Mouse (Mus musculus) neural tube, embryonic 14.5 days (tissue): ENCODE results near the gene Ftsj3. TPM values are rescaled to one million over a fixed set of nuclear protein-coding genes. Genes with fewer than 3 reads are reported as not detected.
"Not testable (repeated sequence)": the region's sequence is repeated elsewhere in the genome, so short reads cannot be mapped to it uniquely, and the experiment has no call there.

ENCODE experiments used
- ATAC-seq: fragments of 200-750 bp; cut with Nextera tagmentation; 2 replicates; pipeline ENCODE4 v1.8.0; 2017; ENCODE audit warnings: low read depth, mild to moderate bottlenecking, moderate TSS enrichment, moderate library complexity
- H3K27ac ChIP-seq: fragments of 300-500 bp; sonication (generic); 2 replicates; pipeline ENCODE4 v1.5.1; 2014; ENCODE audit warnings: low read depth, mild to moderate bottlenecking, control low read depth, low read length, moderate library complexity, mixed read lengths
- H3K27me3 ChIP-seq: fragments of 300-500 bp; sonication (generic); 2 replicates; pipeline ENCODE4 v1.6.1; 2014; ENCODE audit warnings: low read length; ENCODE audit not compliant: control insufficient read depth, insufficient read depth
- H3K36me3 ChIP-seq: fragments of 300-500 bp; sonication (generic); 2 replicates; pipeline ENCODE4 v1.6.1; 2014; ENCODE audit warnings: low read length, mixed read lengths; ENCODE audit not compliant: control insufficient read depth, insufficient read depth
- H3K4me1 ChIP-seq: fragments of 300-500 bp; sonication (generic); 2 replicates; pipeline ENCODE4 v1.6.1; 2014; ENCODE audit warnings: low read length; ENCODE audit not compliant: control insufficient read depth, insufficient read depth
- H3K4me2 ChIP-seq: fragments of 300-500 bp; sonication (generic); 2 replicates; pipeline ENCODE4 v1.6.1; 2014; ENCODE audit warnings: mild to moderate bottlenecking, low read depth, low read length, control low read depth
- H3K4me3 ChIP-seq: fragments of 300-500 bp; sonication (generic); 2 replicates; pipeline ENCODE4 v1.5.1; 2014; ENCODE audit warnings: low read depth, low read length, control low read depth, mixed read lengths
- H3K9ac ChIP-seq: fragments of 300-500 bp; sonication (generic); replicated peaks from 2 replicates; pipeline ENCODE4 v1.6.1; 2014; ENCODE audit warnings: low read depth, mild to moderate bottlenecking, control low read depth, low read length, mixed read lengths
- H3K9me3 ChIP-seq: fragments of 300-500 bp; sonication (generic); 2 replicates; pipeline ENCODE4 v1.6.1; 2016; ENCODE audit warnings: low read length; ENCODE audit not compliant: control insufficient read depth
- WGBS: fragments of 180-500 bp; shearing (Covaris S2); extraction: QIAGEN DNeasy Blood & Tissue Kit; methylation state at CpG from one replicate; pipeline ENCODE4 v1.1.7; 2014; 5-methylcytosine and 5-hydroxymethylcytosine counted together
- polyA plus RNA-seq: library from polyadenylated mRNA; unstranded; fragments of >200 nt; fragmentation: Nextera tagmentation; extraction: Ambion mirVana; gene quantifications from 2 replicates; pipeline ENCODE4 v1.2.1, GENCODE M21; 2014

The Ftsj3 gene
- polyA plus RNA-seq, 1 experiment from 2014 or later, result 29.6 TPM

- ATAC-seq, result no peak
- H3K9ac ChIP-seq, result no peak overlapping the region
- H3K27me3 ChIP-seq, result no peaks in the 10 kb centered on the region
- 94% methylated on average over 15 of the region's 15 CpGs for WGBS
- H3K4me3 ChIP-seq, result no peak overlapping the region
- H3K27ac ChIP-seq, result no peak overlapping the region
- no peak overlapping the region for H3K4me2 ChIP-seq
- peaks cover 45% of the 10 kb centered on the region for H3K36me3 ChIP-seq
- peaks cover 24% of the 10 kb centered on the region for H3K4me1 ChIP-seq
- no peaks in the 10 kb centered on the region for H3K9me3 ChIP-seq
These were observed 9.1 kb upstream of the Ftsj3 start for GRCm38 (mm10) chr11:106264988-106265387.

DNA sequence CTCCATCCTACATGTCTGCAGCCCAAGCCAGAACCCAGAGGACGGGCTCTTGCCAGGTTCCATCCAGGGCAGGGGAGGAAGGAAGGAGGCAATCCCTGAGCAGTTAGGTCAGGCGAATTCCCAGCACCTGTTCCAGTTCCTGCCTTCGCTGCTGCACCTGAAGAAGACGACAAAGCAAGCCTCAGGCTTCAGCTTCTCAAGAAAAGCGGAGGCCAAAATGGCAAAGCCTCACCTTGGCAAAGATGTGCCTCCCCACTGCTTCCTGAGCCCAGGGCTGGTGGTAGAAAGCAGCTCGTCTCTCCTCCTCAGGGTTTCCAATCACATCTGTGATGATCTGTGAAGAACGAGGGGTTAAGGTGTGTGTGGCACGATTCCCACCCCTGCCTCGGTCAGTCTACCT lies 8.1 kb upstream of the Ftsj3 start:
- peaks cover 45% of the 10 kb centered on the region for H3K36me3 ChIP-seq
- no peak overlapping the region for H3K4me3 ChIP-seq
- no peaks in the 10 kb centered on the region for H3K9me3 ChIP-seq
- WGBS, result 93% methylated on average over 9 of the region's 9 CpGs
- no peak overlapping the region for H3K9ac ChIP-seq
- H3K27me3 ChIP-seq, result no peaks in the 10 kb centered on the region
- no peak for ATAC-seq
- H3K4me2 ChIP-seq, result no peak overlapping the region
- H3K27ac ChIP-seq, result no peak overlapping the region
- H3K4me1 ChIP-seq, result peaks cover 20% of the 10 kb centered on the region

GRCm38 (mm10) chr11:106260826-106261450 lies 5.1 kb upstream of the Ftsj3 start:
- peaks cover 45% of the 10 kb centered on the region for H3K36me3 ChIP-seq
- WGBS, result 88% methylated on average over 14 of the region's 14 CpGs
- no peak overlapping the region for H3K9ac ChIP-seq
- peaks cover 8% of the 10 kb centered on the region; the same call in 1 of the 2 replicates for H3K4me1 ChIP-seq
- ATAC-seq, result no peak
- H3K9me3 ChIP-seq, result no peaks in the 10 kb centered on the region
- H3K4me2 ChIP-seq, result no peak overlapping the region
- H3K27me3 ChIP-seq, result no peaks in the 10 kb centered on the region
- no peak overlapping the region for H3K27ac ChIP-seq
- H3K4me3 ChIP-seq, result no peak overlapping the region

DNA sequence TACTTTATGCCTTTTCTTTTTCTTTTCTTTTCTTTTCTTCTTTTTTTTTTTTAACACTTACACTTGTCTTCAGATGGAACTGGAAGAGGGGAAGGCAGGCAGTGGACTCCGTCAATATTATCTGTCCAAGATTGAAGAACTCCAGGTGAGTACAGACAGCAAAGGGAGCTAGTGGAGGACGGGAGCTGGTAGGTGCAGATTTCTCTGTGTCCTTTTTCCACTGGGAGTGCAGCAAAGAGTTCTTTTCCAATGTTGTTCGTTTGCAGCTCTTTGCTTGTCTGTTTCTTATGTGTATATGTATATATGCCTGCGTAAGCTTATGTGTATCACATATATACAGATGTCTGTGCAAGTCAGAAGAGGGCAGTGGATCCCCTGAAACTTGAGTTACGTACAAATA lies 896 bp upstream of the Ftsj3 start:
- WGBS, result 78% methylated on average over 5 of the region's 5 CpGs
- ATAC-seq, result no peak
- Histone ChIP-seq H3K4me2 (peak overlapping the region; percentile 89), H3K9ac (peak overlapping the region; percentile 67; the same call in 1 of the 2 replicates), H3K27me3 (no peaks in the 10 kb centered on the region), H3K4me3 (peak overlapping the region; percentile 68), H3K4me1 (peaks cover 15% of the 10 kb centered on the region), H3K36me3 (peaks cover 19% of the 10 kb centered on the region), H3K9me3 (no peaks in the 10 kb centered on the region), H3K27ac (no peak overlapping the region)

DNA sequence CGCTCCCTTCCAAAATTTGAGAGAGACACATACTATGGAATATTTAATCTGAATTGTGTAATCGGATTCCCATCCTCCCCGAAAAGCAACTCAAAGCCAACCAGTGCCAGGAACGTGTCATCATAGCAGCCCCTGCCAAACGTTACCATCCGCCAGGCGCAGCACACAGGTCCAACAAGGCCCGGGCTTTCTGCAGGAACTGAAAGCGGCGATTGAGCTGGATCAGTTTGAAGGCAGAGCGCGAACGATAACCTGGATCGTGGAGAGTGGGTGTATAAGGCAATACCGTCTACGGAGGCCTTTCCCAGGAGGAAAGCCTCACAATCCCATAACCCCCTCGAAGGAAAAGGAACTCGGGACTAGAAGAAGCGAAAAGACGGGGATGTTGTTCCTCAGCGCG lies 705 bp downstream of the Ftsj3 start:
- no peaks in the 10 kb centered on the region for H3K27me3 ChIP-seq
- peak overlapping the region; percentile 89 for H3K4me2 ChIP-seq
- no peak overlapping the region for H3K27ac ChIP-seq
- peak overlapping the region; percentile 68 for H3K4me3 ChIP-seq
- peak overlapping the region; percentile 44 for H3K9ac ChIP-seq
- H3K4me1 ChIP-seq, result peaks cover 15% of the 10 kb centered on the region
- ATAC-seq, result 0 out of 2 replicates have a peak, but pooled peaks have one; percentile 2
- 4% methylated on average over 22 of the region's 22 CpGs for WGBS
- no peaks in the 10 kb centered on the region for H3K9me3 ChIP-seq
- peaks cover 24% of the 10 kb centered on the region for H3K36me3 ChIP-seq

DNA sequence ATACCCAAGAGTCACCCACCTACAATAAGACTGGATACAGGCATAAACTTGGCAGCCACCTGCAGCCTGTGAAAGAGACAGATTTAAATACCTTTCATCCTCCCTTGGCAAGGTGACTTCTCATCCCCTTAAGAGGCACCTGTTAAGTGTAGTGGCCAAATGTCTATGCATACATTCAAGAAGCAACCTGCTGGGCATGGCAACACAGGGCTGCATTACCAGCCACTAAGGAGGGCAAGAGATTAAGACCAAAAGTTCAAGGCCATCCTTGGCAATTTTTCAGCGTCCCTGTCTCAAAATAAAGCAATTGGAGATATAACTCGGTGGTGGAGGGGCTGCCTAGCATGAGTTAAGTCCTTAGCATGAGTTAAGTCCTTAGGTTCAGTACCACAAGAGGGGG lies 1.1 kb downstream of the Ftsj3 start:
- H3K4me1 ChIP-seq, result peaks cover 15% of the 10 kb centered on the region

DNA sequence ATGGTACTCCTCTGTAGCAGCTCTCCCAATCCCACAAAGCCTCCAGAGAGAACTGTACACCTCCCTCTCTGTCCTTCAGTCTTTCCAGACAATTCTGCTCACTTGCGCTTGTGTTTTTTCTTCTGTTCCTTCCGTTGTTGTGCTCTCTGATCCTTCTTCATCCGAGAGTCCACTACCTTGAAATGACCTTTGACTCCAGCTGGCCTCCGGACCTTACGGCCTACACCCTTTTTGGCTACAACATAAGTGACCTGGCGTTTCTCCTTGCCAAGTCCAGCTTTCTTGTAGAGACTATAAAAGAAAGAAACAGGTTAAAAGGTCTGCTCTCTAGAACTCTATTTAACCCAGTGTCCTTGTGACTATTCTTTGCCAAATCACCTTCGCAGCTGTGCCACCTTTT lies 6.6 kb downstream of the Ftsj3 start:
- H3K27ac ChIP-seq, result no peak overlapping the region
- no peak overlapping the region for H3K4me2 ChIP-seq
- ATAC-seq, result no peak
- H3K9ac ChIP-seq, result no peak overlapping the region
- 90% methylated on average over 7 of the region's 7 CpGs for WGBS
- no peaks in the 10 kb centered on the region for H3K4me1 ChIP-seq
- no peaks in the 10 kb centered on the region for H3K27me3 ChIP-seq
- H3K9me3 ChIP-seq, result no peaks in the 10 kb centered on the region
- H3K36me3 ChIP-seq, result peaks cover 79% of the 10 kb centered on the region
- H3K4me3 ChIP-seq, result no peak overlapping the region

More for the DNA sequence above, 1.1 kb downstream of the Ftsj3 start:
- WGBS, result 19% methylated on average over 2 of the region's 2 CpGs
- H3K4me3 ChIP-seq, result peak overlapping the region; percentile 68
- H3K36me3 ChIP-seq, result peaks cover 28% of the 10 kb centered on the region
- no peaks in the 10 kb centered on the region for H3K9me3 ChIP-seq
- no peak for ATAC-seq
- H3K4me2 ChIP-seq, result peak overlapping the region; percentile 89
- peak overlapping the region; percentile 44; the same call in 1 of the 2 replicates for H3K9ac ChIP-seq
- no peaks in the 10 kb centered on the region for H3K27me3 ChIP-seq
- H3K27ac ChIP-seq, result no peak overlapping the region

DNA sequence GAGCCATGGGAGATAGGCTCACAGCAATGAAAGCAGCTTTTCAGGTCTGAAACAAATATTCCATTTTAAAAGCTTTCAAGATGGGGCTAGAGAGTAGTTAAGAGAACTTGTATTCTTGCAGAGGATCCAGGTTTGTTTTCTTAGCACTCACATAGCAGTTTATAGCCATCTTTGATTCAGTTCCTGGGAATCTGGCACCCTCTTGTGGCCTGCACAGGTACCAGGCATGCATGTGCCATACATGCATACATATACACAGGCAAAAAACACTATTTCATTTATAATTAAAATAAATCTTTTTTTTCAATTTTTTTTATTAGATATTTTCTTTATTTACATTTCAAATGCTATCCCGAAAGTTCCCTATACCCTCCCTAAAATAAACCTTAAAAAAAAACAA lies 9.0 kb downstream of the Ftsj3 start:
- Histone ChIP-seq H3K9me3 (no peaks in the 10 kb centered on the region), H3K4me2 (no peak overlapping the region), H3K36me3 (peaks cover 90% of the 10 kb centered on the region), H3K27ac (no peak overlapping the region), H3K4me1 (no peaks in the 10 kb centered on the region), H3K4me3 (no peak overlapping the region), H3K27me3 (no peaks in the 10 kb centered on the region), H3K9ac (no peak overlapping the region)
- ATAC-seq, result no peak
- 96% methylated on average over 1 of the region's 1 CpGs for WGBS

- not testable (repeated sequence) for H3K27ac ChIP-seq, H3K4me1 ChIP-seq, H3K9ac ChIP-seq, H3K4me2 ChIP-seq, H3K4me3 ChIP-seq, ATAC-seq, H3K9me3 ChIP-seq, H3K27me3 ChIP-seq
- H3K36me3 ChIP-seq, result peaks cover 67% of the 10 kb centered on the region
- WGBS, result 76% methylated on average over 8 of the region's 8 CpGs
These were observed 21.9 kb downstream of the Ftsj3 start for GRCm38 (mm10) chr11:106233978-106234377.
